16 mouse cellular contexts compared by ENCODE assay signal in the genomic region with DNA sequence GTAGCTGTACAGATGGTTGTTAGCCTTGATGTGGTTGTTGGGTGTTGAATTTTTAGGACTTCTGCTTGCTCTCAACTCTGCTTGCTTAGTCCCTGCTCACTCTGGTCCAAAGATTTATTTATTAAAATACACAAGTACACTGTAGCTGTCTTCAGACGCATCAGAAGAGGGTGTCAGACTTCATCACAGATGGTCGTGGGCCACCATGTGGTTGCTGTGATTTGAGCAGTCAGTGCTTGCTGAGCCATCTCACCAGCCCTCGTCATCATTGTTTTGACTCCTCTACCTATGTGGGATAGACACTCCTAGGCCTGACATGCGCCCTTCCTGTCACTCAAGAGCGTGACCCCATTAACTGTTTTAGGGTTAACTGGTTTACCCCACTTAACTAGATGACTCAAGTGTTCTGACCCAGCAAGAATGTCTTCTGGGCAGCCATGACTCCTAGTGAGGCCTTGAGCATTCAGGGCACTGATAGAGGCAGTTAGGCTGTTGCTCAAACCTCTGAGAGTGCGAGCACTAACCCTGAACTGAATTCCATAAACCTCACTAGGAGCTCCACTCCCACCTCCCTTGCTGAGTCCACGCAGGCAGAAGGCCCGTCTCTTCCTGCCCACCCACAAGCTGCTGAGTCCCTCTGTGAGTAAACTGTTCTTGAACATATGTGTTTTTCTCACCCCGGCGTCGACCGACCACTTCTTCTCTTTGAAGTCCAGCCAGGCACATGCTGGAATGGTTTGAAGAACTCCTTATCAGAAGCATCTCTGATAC. TPM values are rescaled to one million over a fixed set of nuclear protein-coding genes. Genes with fewer than 3 reads are reported as not detected.
A peak's percentile ranks its signal among the peaks of the same experiment; 100 is the strongest.
DNase-seq lines count a peak whose midpoint lies in the region; ATAC-seq and TF ChIP-seq lines count a peak whose summit lies in the region.
"Had no signal": no experiment of that assay in that cellular context is flagged by ENCODE, and none has a peak within 500 bp of the region (broad histone marks: within the 10 kb centered on the region; RNA-seq: fewer than 3 reads in every experiment).

No protein-coding gene starts in this region.

- no peak for TF ChIP-seq CTCF in left cerebral cortex, adult 2 months (IDR thresholded peaks at IDR 0.05)

- H3K4me3 ChIP-seq in left cerebral cortex, adult 2 months: no peak overlapping the region
- H3K4me3 ChIP-seq: forebrain, embryonic 13.5 days; liver, embryonic 13.5 days; megakaryocyte, embryonic 14.5 days had no signal

- intact Hi-C loops in left cerebral cortex, postnatal 36 days (cut with DNase I): no loop called here
- intact Hi-C loops in left cerebral cortex, adult 2 months (cut with DNase I): no loop called here

- peak; percentile 50 for ATAC-seq in frontal cortex, adult (ENCODE audit: low TSS enrichment)
- no peak for ATAC-seq in erythroid progenitor cell, adult 5-6 weeks (replicated peaks; ENCODE audit: low FRiP score, poor library complexity, severe bottlenecking)
- ATAC-seq: forebrain, embryonic 13.5 days; inflammation-experienced regulatory T-cells, adult 6 months had no signal

- H3K27ac ChIP-seq in left cerebral cortex, adult 2 months: no peak overlapping the region
- H3K27ac ChIP-seq: forebrain, embryonic 13.5 days; liver, embryonic 13.5 days had no signal

- no peak for DNase-seq in frontal cortex, postnatal 10 days (ENCODE audit: low spot score in 2 of 2)
- DNase-seq in left cerebral cortex, postnatal 36 days (ENCODE audit: low spot score in 2 of 2): peak; percentile 26 to 31
- DNase-seq in left cerebral cortex, adult 2 months (ENCODE audit: extremely low spot score in 1 of 2, low spot score in 2 of 2): no peak
- DNase-seq in adrenal gland, adult 8-10 months: peak; percentile 74
- peak; percentile 70 for DNase-seq in layer of hippocampus, adult 9-11 months
- DNase-seq in ovary, adult 18-20 months (ENCODE audit: low spot score): no peak
- DNase-seq: cerebellum, postnatal 25 days; heart, adult 18-20 months; liver, embryonic 13.5 days; lung, postnatal 10 days; thymus, postnatal 4 days had no signal

RNA-seq across cellular contexts. Expression of a gene that starts 17.5 kb away (rescaled TPM):
- 100 to 1,000 TPM; 115 to 118 TPM for total RNA-seq in left cerebral cortex, postnatal 36 days (2021)
- 100 to 1,000 TPM; 118 TPM for total RNA-seq in left cerebral cortex, adult 2 months (2021)
- total RNA-seq in adrenal gland, adult 8-10 months (2022): 100 to 1,000 TPM; 186 to 394 (median 267) TPM
- total RNA-seq in erythroid progenitor cell, adult 5-6 weeks (2015; ENCODE audit: low replicate concordance): 18.0 and 23.5 TPM in 2 replicates
- 40.8 and 44.4 TPM in 2 replicates for total RNA-seq in erythroid progenitor cell, adult 5-6 weeks (2017; ENCODE audit: low replicate concordance)

RNA-seq across cellular contexts. Expression of a gene that starts 31.3 kb away (rescaled TPM):
- total RNA-seq in left cerebral cortex, postnatal 36 days (2021): 10 to 100 TPM; 29.7 to 30.7 TPM
- total RNA-seq in left cerebral cortex, adult 2 months (2021): 10 to 100 TPM; 34.8 to 36.0 TPM
- 10 to 100 TPM; 27.1 to 38.6 (median 34.9) TPM for total RNA-seq in adrenal gland, adult 8-10 months (2022)
- total RNA-seq in erythroid progenitor cell, adult 5-6 weeks (2015; ENCODE audit: low replicate concordance): 3.6 and 37.3 TPM in 2 replicates
- 5.9 and 19.5 TPM in 2 replicates for total RNA-seq in erythroid progenitor cell, adult 5-6 weeks (2017; ENCODE audit: low replicate concordance)

RNA-seq across cellular contexts. Expression of a gene that starts 56.9 kb away (rescaled TPM):
- total RNA-seq in left cerebral cortex, postnatal 36 days (2021): 10 to 100 TPM in 1 of 2 experiments, 1 to 10 TPM in 1; 9.4 to 11.9 TPM
- total RNA-seq in left cerebral cortex, adult 2 months (2021): 10 to 100 TPM; 12.7 to 13.7 TPM
- 1 to 10 TPM; 2.5 to 3.0 (median 2.8) TPM for total RNA-seq in adrenal gland, adult 8-10 months (2022)
- not detected in 2 replicates for total RNA-seq in erythroid progenitor cell, adult 5-6 weeks (2015; ENCODE audit: low replicate concordance)
- not detected in 2 replicates for total RNA-seq in erythroid progenitor cell, adult 5-6 weeks (2017; ENCODE audit: low replicate concordance)

Comparison
In these comparisons a context has a peak if more than half of its experiments do, and no peak if none do; other contexts are left out.
1. DNase-seq: peak in left cerebral cortex, postnatal 36 days (2 of 2), adrenal gland, adult 8-10 months (single experiment) and layer of hippocampus, adult 9-11 months (single experiment); none in frontal cortex, postnatal 10 days (0 of 2), left cerebral cortex, adult 2 months (0 of 2) and ovary, adult 18-20 months (single experiment).